Comparison of ENCODE assay signal across 22 mouse cellular contexts in genomic region chr15:99264363-99264762, GRCm38 (mm10). TPM values are rescaled to one million over a fixed set of nuclear protein-coding genes. Genes with fewer than 3 reads are reported as not detected.
A peak's percentile ranks its signal among the peaks of the same experiment; 100 is the strongest.
DNase-seq lines count a peak whose midpoint lies in the region; ATAC-seq and TF ChIP-seq lines count a peak whose summit lies in the region.
"Had no signal": no experiment of that assay in that cellular context is flagged by ENCODE, and none has a peak within 500 bp of the region (broad histone marks: within the 10 kb centered on the region; RNA-seq: fewer than 3 reads in every experiment).

No protein-coding gene starts in this region.

- H3K4me2 ChIP-seq in heart, embryonic 13.5 days, result no peak overlapping the region
- no peak overlapping the region for H3K4me2 ChIP-seq in heart, embryonic 11.5 days
- no peak overlapping the region for H3K4me2 ChIP-seq in heart, postnatal 0 days (ENCODE audit: low read depth, low read length)
- H3K4me2 ChIP-seq: embryonic facial prominence, embryonic 13.5 days; forebrain, embryonic 12.5 days; hindbrain, embryonic 14.5 days had no signal

- TF ChIP-seq CTCF in heart, postnatal 0 days (IDR thresholded peaks at IDR 0.05; ENCODE audit: low read depth), result no peak

- H3K9me3 ChIP-seq in heart, embryonic 13.5 days, result no peaks in the 10 kb centered on the region
- no peaks in the 10 kb centered on the region for H3K9me3 ChIP-seq in heart, embryonic 11.5 days (replicated peaks; ENCODE audit: control insufficient read depth, low read length)
- no peaks in the 10 kb centered on the region for H3K9me3 ChIP-seq in heart, postnatal 0 days (replicated peaks; ENCODE audit: control insufficient read depth, low read length)
- no peaks in the 10 kb centered on the region for H3K9me3 ChIP-seq in embryonic facial prominence, embryonic 10.5 days
- H3K9me3 ChIP-seq: embryonic facial prominence, embryonic 13.5 days; forebrain, embryonic 12.5 days; hindbrain, embryonic 10.5 days had no signal

- no peak for ATAC-seq in heart, embryonic 13.5 days (ENCODE audit: extremely low read depth, insufficient number of reproducible peaks, low FRiP score, low TSS enrichment)
- ATAC-seq in heart, embryonic 11.5 days (replicated peaks; ENCODE audit: insufficient number of reproducible peaks, low FRiP score, low TSS enrichment), result no peak
- peak; percentile 34; the same call in 1 of the 2 replicates for ATAC-seq in heart, postnatal 0 days (ENCODE audit: insufficient read depth, low read depth)
- ATAC-seq: forebrain, embryonic 16.5 days; intestine, postnatal 0 days had no signal

- no peaks in the 10 kb centered on the region for H3K36me3 ChIP-seq in heart, embryonic 13.5 days
- no peaks in the 10 kb centered on the region for H3K36me3 ChIP-seq in heart, embryonic 11.5 days (ENCODE audit: control insufficient read depth, insufficient read depth, low read length)
- H3K36me3 ChIP-seq in heart, postnatal 0 days (replicated peaks; ENCODE audit: control insufficient read depth, insufficient read depth, low read length), result no peaks in the 10 kb centered on the region
- no peaks in the 10 kb centered on the region for H3K36me3 ChIP-seq in embryonic facial prominence, embryonic 10.5 days (replicated peaks)
- H3K36me3 ChIP-seq: embryonic facial prominence, embryonic 13.5 days; forebrain, embryonic 12.5 days; hindbrain, embryonic 10.5 days had no signal

- H3K27ac ChIP-seq in heart, embryonic 13.5 days (replicated peaks), result peak overlapping the region; percentile 40; the same call in 1 of the 2 replicates
- no peak overlapping the region for H3K27ac ChIP-seq in heart, embryonic 11.5 days (ENCODE audit: low read depth, low read length)
- H3K27ac ChIP-seq in heart, postnatal 0 days (ENCODE audit: low read depth), result peak overlapping the region; percentile 62; the same call in 1 of the 2 replicates
- H3K27ac ChIP-seq in embryonic facial prominence, embryonic 10.5 days (replicated peaks), result no peak overlapping the region
- H3K27ac ChIP-seq: embryonic facial prominence, embryonic 13.5 days; forebrain, embryonic 12.5 days; hindbrain, embryonic 10.5 days; hindbrain, embryonic 14.5 days; kidney, postnatal 0 days had no signal

- H3K4me3 ChIP-seq in heart, embryonic 13.5 days, result no peak overlapping the region
- no peak overlapping the region for H3K4me3 ChIP-seq in heart, embryonic 11.5 days (ENCODE audit: low read depth, low read length)
- no peak overlapping the region for H3K4me3 ChIP-seq in heart, postnatal 0 days (ENCODE audit: low read depth, low read length)
- H3K4me3 ChIP-seq in embryonic facial prominence, embryonic 10.5 days, result no peak overlapping the region
- H3K4me3 ChIP-seq: embryonic facial prominence, embryonic 13.5 days; forebrain, embryonic 12.5 days; hindbrain, embryonic 10.5 days had no signal

- peak overlapping the region; percentile 64 for H3K9ac ChIP-seq in heart, embryonic 13.5 days
- H3K9ac ChIP-seq in heart, embryonic 11.5 days (ENCODE audit: low read depth, low read length), result no peak overlapping the region
- H3K9ac ChIP-seq in heart, postnatal 0 days (replicated peaks; ENCODE audit: low read depth, low read length), result no peak overlapping the region
- H3K9ac ChIP-seq: embryonic facial prominence, embryonic 13.5 days; forebrain, embryonic 12.5 days; hindbrain, embryonic 14.5 days had no signal

- no peak for DNase-seq in heart, postnatal 0 days (ENCODE audit: low spot score)
- DNase-seq in heart, postnatal 4 days, result no peak
- DNase-seq in ES-CJ7 (ENCODE audit: low read depth, low spot score) (peak; percentile 71), MN1 (ENCODE audit: low spot score) (no peak)
- peak; percentile 49 for DNase-seq in embryonic facial prominence, embryonic 10.5 days (ENCODE audit: low spot score)
- DNase-seq: adrenal gland, postnatal 14 days; cerebellum, adult 11-12 months; cerebellum, adult 9-10 months; cerebellum, postnatal 25 days; gastrocnemius, postnatal 10 days; kidney, adult 8-10 months had no signal

- peaks cover 30% of the 10 kb centered on the region for H3K4me1 ChIP-seq in heart, embryonic 13.5 days
- peaks cover 8% of the 10 kb centered on the region; the same call in 1 of the 2 replicates for H3K4me1 ChIP-seq in heart, embryonic 11.5 days (ENCODE audit: control insufficient read depth, insufficient read depth, low read length)
- H3K4me1 ChIP-seq in heart, postnatal 0 days (ENCODE audit: control insufficient read depth, insufficient read depth), result peaks cover 13% of the 10 kb centered on the region; the same call in 1 of the 2 replicates
- peaks cover 27% of the 10 kb centered on the region for H3K4me1 ChIP-seq in embryonic facial prominence, embryonic 10.5 days

- WGBS in heart, embryonic 13.5 days, result 71% methylated on average over 2 of the region's 2 CpGs
- WGBS in heart, embryonic 11.5 days (ENCODE audit: insufficient replicate concordance), result 55% methylated on average over 2 of the region's 2 CpGs
- 73% methylated on average over 2 of the region's 2 CpGs for WGBS in heart, postnatal 0 days
- 59% methylated on average over 2 of the region's 2 CpGs for WGBS in embryonic facial prominence, embryonic 10.5 days

- H3K27me3 ChIP-seq in heart, embryonic 13.5 days (replicated peaks), result no peaks in the 10 kb centered on the region
- no peaks in the 10 kb centered on the region for H3K27me3 ChIP-seq in heart, embryonic 11.5 days (ENCODE audit: control insufficient read depth, insufficient read depth, low read length)
- no peaks in the 10 kb centered on the region for H3K27me3 ChIP-seq in heart, postnatal 0 days (ENCODE audit: control insufficient read depth, insufficient read depth, low read length)
- no peaks in the 10 kb centered on the region for H3K27me3 ChIP-seq in embryonic facial prominence, embryonic 10.5 days (replicated peaks; ENCODE audit: low read depth, poor library complexity, severe bottlenecking)
- H3K27me3 ChIP-seq: embryonic facial prominence, embryonic 13.5 days; forebrain, embryonic 12.5 days had no signal

- TF ChIP-seq EP300 in heart, postnatal 0 days (IDR thresholded peaks at IDR 0.05; ENCODE audit: low read depth), result no peak

RNA-seq across cellular contexts. Expression of gene Mcrs1, which starts 12.6 kb away (rescaled TPM):
- polyA plus RNA-seq in heart, embryonic 13.5 days (2015; fragmentation: Nextera tagmentation; extraction: Ambion mirVana), result 149 TPM in 2 replicates
- 154 and 162 TPM in 2 replicates for polyA plus RNA-seq in heart, embryonic 11.5 days (2014; fragmentation: Nextera tagmentation; extraction: Ambion mirVana)
- total RNA-seq in heart, postnatal 0 days (2014; rRNA removed; ENCODE audit: low replicate concordance), result 211 and 235 TPM in 2 replicates
- 128 and 141 TPM in 2 replicates for polyA plus RNA-seq in heart, postnatal 0 days (2015; fragmentation: Nextera tagmentation; extraction: Ambion mirVana)
- total RNA-seq in heart, postnatal 4 days (2021), result 10 to 100 TPM; 82.4 to 88.4 TPM
- 185 and 189 TPM in 2 replicates for polyA plus RNA-seq in embryonic facial prominence, embryonic 10.5 days (2016; fragmentation: Nextera tagmentation; extraction: Ambion mirVana)

RNA-seq across cellular contexts. Expression of gene Prpf40b, which starts 30.5 kb away (rescaled TPM):
- polyA plus RNA-seq in heart, embryonic 13.5 days (2015; fragmentation: Nextera tagmentation; extraction: Ambion mirVana), result 37.4 and 41.5 TPM in 2 replicates
- 34.6 and 37.4 TPM in 2 replicates for polyA plus RNA-seq in heart, embryonic 11.5 days (2014; fragmentation: Nextera tagmentation; extraction: Ambion mirVana)
- 25.4 and 26.9 TPM in 2 replicates for total RNA-seq in heart, postnatal 0 days (2014; rRNA removed; ENCODE audit: low replicate concordance)
- 27.4 and 29.3 TPM in 2 replicates for polyA plus RNA-seq in heart, postnatal 0 days (2015; fragmentation: Nextera tagmentation; extraction: Ambion mirVana)
- total RNA-seq in heart, postnatal 4 days (2021), result 10 to 100 TPM; 36.5 to 41.4 TPM
- 72.3 and 76.1 TPM in 2 replicates for polyA plus RNA-seq in embryonic facial prominence, embryonic 10.5 days (2016; fragmentation: Nextera tagmentation; extraction: Ambion mirVana)

RNA-seq across cellular contexts. Expression of gene Fam186b, which starts 31.3 kb away (rescaled TPM):
- polyA plus RNA-seq in heart, embryonic 13.5 days (2015; fragmentation: Nextera tagmentation; extraction: Ambion mirVana), result 0.40 and 0.52 TPM in 2 replicates
- polyA plus RNA-seq in heart, embryonic 11.5 days (2014; fragmentation: Nextera tagmentation; extraction: Ambion mirVana), result 0.17 and 0.66 TPM in 2 replicates
- total RNA-seq in heart, postnatal 0 days (2014; rRNA removed; ENCODE audit: low replicate concordance), result not detected in 2 replicates
- polyA plus RNA-seq in heart, postnatal 0 days (2015; fragmentation: Nextera tagmentation; extraction: Ambion mirVana), result 0.07 and 0.22 TPM in 2 replicates
- under 1 TPM in 1 of 2 experiments, not detected in 1; 0.17 TPM for total RNA-seq in heart, postnatal 4 days (2021)
- 0.30 TPM in 1 of 2 replicates, not detected in the other for polyA plus RNA-seq in embryonic facial prominence, embryonic 10.5 days (2016; fragmentation: Nextera tagmentation; extraction: Ambion mirVana)
- total RNA-seq: gastrocnemius, postnatal 10 days; gastrocnemius, postnatal 4 days had no signal
- polyA plus RNA-seq: intestine, postnatal 0 days had no signal

RNA-seq across cellular contexts. Expression of gene Kcnh3, which starts 39.7 kb away (rescaled TPM):
- 0.19 and 0.45 TPM in 2 replicates for polyA plus RNA-seq in heart, embryonic 13.5 days (2015; fragmentation: Nextera tagmentation; extraction: Ambion mirVana)
- 0.14 TPM in 1 of 2 replicates, not detected in the other for polyA plus RNA-seq in heart, embryonic 11.5 days (2014; fragmentation: Nextera tagmentation; extraction: Ambion mirVana)
- 0.19 and 2.0 TPM in 2 replicates for total RNA-seq in heart, postnatal 0 days (2014; rRNA removed; ENCODE audit: low replicate concordance)
- polyA plus RNA-seq in heart, postnatal 0 days (2015; fragmentation: Nextera tagmentation; extraction: Ambion mirVana), result 0.07 and 0.08 TPM in 2 replicates
- total RNA-seq in heart, postnatal 4 days (2021), result under 1 TPM; 0.41 to 0.54 TPM
- 0.25 TPM in 2 replicates for polyA plus RNA-seq in embryonic facial prominence, embryonic 10.5 days (2016; fragmentation: Nextera tagmentation; extraction: Ambion mirVana)
- total RNA-seq: CH12.LX had no signal

Comparison
In these comparisons a context has a peak if more than half of its experiments do, and no peak if none do; other contexts are left out.
1. H3K27ac ChIP-seq: peak in heart, embryonic 13.5 days (single experiment) and heart, postnatal 0 days (single experiment); none in heart, embryonic 11.5 days (single experiment) and embryonic facial prominence, embryonic 10.5 days (single experiment).
2. DNase-seq: peak in ES-CJ7 (single experiment) and embryonic facial prominence, embryonic 10.5 days (single experiment); none in heart, postnatal 0 days (single experiment), heart, postnatal 4 days (single experiment) and MN1 (single experiment).